Mouse (Mus musculus) NIH3T3 (cell line): Measurements from ENCODE around the gene Notch4.

Experiments
- DNase-seq: peaks from one replicate; pipeline ENCODE4 v3.0.0-alpha.2; 2012; ENCODE audit warnings: low read depth

Notch4 gene

GRCm38 (mm10) chr17:34571875-34572274 is 7.8 kb downstream of the Notch4 start:
- DNase-seq = no peak

DNA sequence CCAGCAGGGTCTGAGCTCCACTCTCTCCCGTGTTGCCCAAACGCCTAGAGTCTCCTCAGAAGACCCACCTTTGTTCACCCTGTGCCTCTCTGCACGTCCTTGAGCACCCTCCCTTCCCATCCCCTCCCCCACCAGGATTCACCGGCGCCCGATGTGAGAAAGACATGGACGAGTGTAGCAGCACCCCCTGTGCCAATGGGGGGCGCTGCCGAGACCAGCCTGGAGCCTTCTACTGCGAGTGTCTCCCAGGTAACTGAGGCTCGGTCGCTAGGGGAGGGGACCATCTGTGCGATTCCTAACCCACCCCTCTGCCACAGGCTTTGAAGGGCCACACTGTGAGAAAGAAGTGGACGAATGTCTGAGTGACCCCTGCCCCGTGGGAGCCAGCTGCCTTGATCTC is 8.3 kb downstream of the Notch4 start:
- no peak for DNase-seq

DNA sequence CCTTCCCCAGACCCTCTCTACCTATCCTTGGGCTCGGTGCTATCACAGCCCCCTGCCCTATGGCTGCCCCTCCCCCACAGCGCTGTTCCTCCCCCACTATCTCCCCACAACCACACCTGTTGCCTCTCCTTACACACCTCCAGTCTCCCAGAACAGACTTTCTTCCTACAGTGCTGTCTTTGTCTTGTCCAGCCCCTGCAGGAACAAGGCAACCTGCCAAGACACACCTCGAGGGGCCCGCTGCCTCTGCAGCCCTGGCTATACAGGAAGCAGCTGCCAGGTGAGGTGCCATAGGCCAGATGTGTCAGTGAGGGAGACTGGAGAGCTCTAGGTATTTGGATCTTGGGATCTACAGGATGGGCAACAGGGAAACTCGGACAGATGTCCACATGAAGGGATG is 12.5 kb downstream of the Notch4 start:
- DNase-seq = no peak

DNA sequence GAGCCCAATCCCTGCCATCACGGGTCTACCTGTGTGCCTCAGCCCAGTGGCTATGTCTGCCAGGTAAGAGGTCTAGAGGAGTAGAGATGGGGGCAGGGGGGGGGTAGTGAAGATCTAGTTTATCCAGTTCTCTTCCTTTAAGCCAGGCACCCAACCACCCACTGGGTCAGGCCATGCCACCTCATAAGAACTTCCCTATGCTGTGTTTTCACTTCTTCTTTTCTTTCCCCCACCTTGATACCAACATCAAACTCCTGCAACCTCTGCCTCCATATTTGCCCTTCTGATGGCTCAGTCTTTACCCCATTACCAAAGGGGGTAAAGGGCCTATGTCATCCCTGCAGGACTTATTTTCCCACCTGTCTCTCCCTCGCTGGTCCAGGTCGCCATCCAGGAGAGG is 14.0 kb downstream of the Notch4 start:
- DNase-seq = no peak

GRCm38 (mm10) chr17:34582528-34582927 is 18.5 kb downstream of the Notch4 start:
- no peak for DNase-seq

DNA sequence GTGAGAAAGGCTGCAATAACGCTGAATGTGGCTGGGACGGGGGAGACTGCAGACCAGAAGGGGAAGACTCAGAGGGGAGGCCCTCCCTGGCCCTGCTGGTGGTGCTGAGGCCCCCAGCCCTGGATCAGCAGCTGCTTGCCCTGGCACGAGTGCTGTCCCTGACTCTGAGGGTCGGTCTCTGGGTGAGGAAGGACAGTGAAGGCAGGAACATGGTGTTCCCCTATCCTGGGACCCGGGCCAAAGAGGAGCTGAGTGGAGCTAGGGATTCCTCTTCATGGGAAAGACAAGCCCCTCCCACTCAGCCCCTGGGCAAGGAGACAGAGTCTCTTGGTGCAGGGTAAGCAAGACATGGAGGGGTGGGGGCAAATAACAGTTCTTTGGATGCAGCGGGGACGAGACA is 19.3 kb downstream of the Notch4 start:
- no peak for DNase-seq

GRCm38 (mm10) chr17:34583819-34584218 is 19.8 kb downstream of the Notch4 start:
- DNase-seq = no peak

DNA sequence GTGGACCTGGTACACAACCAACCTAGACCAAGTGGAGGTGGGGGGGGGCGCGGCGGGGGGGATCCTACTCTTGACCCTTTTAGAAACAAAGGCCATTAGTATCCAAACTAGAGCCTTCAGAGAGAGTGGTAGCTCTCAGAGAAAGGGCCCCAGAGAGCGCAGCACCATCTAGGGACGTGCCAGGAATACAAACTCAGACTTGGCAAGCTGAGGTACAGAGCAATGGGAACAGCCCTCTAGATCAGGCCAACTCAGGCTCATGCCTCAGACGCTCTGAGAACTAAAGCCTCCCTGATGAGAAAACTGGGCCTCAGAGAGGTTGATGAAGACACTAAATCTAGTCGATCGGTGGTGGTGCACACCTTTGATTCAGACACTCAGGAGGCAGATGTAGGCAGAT is 21.1 kb downstream of the Notch4 start:
- no peak for DNase-seq

DNA sequence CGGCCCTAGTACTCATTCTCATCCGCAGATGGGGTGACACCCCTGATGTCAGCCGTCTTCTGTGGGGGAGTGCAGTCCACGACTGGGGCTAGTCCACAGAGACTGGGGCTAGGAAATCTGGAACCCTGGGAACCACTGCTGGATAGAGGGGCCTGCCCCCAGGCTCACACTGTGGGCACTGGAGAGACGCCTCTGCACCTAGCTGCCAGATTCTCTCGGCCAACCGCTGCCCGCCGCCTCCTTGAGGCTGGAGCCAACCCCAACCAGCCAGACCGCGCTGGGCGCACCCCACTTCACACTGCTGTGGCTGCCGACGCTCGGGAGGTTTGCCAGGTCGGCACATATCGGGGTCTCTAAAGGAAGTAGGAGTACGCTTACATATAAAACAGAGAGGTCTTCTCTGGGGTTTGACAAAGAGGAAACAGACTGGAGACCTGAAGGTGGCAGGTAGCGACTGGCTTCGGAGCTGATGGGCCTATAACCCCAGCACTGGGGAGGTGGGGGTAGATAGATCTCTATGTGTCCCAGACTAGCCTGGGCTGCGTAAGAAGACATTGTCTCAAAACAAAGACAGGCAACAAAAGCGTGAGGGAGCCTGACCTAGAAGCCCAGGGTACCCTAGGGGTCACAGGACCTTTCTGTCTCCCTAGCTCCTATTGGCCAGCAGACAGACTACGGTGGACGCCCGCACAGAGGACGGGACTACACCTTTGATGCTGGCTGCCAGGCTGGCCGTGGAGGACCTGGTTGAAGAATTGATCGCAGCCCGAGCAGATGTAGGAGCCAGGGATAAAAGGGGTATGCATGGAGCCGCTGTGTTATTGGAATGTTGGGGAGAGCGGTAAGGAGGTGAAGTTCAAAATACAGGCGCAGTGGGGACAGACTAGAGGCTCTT is 22.1 kb downstream of the Notch4 start:
- no peak for DNase-seq

- DNase-seq = peak; percentile 93
Observed at GRCm38 (mm10) chr17:34586796-34587422, 22.8 kb downstream of the Notch4 start.

DNA sequence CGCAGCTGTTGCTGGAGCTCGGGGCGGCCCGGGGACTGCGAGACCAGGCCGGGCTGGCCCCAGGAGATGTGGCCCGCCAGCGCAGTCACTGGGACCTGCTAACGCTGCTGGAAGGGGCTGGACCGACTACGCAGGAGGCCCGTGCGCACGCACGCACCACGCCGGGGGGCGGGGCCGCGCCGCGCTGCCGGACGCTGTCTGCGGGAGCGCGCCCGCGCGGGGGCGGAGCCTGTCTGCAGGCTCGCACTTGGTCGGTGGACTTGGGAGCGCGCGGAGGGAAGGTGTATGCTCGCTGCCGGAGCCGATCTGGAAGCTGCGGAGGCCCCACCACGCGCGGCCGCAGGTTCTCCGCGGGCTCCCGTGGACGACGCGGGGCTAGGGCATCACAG is 23.3 kb downstream of the Notch4 start:
- peak; percentile 99 for DNase-seq

DNA sequence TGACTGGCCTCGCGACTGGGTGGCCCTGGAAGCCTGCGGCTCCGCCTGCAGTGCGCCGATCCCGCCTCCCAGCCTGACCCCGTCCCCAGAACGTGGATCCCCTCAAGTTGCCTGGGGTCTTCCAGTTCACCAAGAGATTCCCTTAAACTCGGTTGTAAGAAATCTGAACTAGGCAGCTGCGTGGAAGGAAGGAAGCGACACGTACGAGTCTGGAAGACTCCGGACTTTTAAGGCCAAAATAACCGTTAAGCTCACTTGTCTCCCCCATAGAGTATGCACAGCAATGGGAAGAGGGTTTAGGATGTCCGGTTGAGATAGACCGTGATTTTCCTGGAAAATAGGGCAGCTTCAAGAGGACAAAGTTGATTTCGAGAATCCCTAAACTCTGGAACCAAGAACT is 23.7 kb downstream of the Notch4 start:
- no peak for DNase-seq

GRCm38 (mm10) chr17:34588767-34589166 is 24.7 kb downstream of the Notch4 start:
- DNase-seq = no peak

GRCm38 (mm10) chr17:34589206-34589605 is 25.1 kb downstream of the Notch4 start:
- DNase-seq = no peak

DNA sequence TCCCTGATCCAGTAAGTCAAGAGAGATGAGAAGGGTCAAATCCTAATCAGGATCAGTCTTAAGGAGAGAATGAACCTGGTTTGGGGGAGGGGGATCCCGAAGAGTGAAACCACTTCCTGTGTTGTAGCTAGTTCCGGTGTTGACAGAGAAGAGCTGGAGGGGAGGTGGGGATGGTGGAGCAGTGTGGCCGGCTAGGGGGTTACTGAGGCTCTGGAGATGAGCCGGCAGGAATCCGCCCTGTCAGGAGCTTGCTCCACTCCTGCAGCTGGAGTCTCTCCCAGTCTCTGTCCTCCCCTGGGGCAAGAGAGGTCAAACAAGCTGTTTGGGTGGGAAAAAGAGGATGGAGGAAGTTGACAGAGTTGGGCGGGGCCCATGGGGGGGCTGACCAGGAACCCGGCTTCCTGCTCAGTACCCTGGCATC is 25.6 kb downstream of the Notch4 start, which contains the start of gene Gpsm3:
TSS of gene Gpsm3 (plus strand) at position 126 of the 421 bp plus-strand sequence.
- peak; percentile 20 for DNase-seq

- DNase-seq = no peak
Observed at GRCm38 (mm10) chr17:34590154-34590987, 26.3 kb downstream of the Notch4 start.

DNA sequence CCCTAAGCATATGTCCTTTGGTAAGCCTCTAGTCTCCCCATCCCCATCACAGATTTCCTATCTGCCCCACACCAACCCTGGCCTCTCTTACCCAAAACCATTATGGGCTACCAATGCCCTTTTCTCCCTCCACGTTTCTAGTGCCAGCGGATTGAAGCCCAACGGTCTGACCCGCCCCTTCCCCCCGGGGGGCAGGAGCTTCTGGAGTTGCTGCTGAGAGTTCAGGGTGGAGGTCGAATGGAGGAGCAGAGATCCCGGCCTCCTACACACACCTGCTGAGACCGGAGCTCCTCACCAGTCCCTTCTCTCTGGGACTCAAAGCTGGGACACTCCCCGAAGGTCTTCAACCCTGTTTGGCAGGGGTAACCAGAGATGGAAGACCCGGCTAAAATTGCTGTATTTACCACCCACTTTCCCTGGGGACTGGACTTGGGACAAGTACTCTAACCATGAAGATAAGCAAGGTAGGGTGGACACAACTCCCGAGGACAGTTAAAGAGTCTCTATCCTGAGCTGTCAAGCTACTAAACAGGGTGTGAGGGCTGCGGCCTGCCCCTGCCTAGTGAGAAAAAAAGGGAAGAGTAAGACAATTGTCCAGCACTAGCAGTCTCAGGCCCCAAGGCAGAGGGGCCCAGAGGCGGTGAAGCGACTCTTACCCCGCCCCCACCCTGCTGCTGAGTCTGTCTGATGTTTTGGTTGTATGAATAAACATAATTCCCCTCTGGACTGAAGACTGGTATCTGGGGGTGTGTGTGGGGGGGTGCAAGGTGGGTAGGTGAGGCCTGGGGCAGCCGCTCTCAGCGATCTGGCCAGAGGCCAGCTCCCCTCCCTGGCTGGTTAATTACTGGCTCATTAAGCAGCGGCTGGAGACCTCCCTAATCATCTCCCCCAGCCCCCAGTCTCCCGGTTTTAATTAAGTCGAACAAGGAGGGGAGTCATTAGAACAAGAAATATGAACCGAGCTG is 27.2 kb downstream of the Notch4 start, which contains the start of gene Pbx2:
TSS of gene Pbx2 (plus strand) at position 238 of the 965 bp plus-strand sequence.
- DNase-seq = peak; percentile 55

DNA sequence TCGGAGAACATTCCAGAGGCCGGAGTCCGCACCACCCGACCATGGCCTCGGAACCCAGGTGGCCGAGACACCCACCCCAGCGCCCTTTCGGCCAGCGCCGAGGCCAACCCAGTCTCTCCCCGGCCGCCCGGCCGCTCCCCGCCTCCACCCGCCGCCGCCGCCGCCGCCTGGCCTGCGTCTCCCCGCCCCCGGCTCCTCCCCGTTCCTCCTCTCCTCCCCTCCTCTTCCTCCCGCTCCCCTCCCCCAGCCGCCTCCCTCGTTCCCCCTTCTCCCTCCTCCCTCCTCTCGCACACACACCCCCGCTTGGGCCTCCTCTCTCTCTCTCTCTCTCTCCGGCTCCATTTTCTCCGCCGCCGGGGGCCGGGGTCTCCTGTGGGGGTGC is 27.9 kb downstream of the Notch4 start:
- peak; percentile 96 for DNase-seq

GRCm38 (mm10) chr17:34592581-34593549 is 28.8 kb downstream of the Notch4 start:
- DNase-seq = peak; percentile 46
